Mouse (Mus musculus) right cerebral cortex, postnatal 4 days (tissue): ENCODE measurements at regions not wholly inside any gene's neighbourhood (a gene's known extent, or its start where the extent isn't known, plus 50 kb on each side); places are given as distances from the start of the nearest gene placed in this dataset.

Source experiments
- DNase-seq: peaks from one replicate; pipeline ENCODE4 v3.0.0-alpha.2; 2022

DNA sequence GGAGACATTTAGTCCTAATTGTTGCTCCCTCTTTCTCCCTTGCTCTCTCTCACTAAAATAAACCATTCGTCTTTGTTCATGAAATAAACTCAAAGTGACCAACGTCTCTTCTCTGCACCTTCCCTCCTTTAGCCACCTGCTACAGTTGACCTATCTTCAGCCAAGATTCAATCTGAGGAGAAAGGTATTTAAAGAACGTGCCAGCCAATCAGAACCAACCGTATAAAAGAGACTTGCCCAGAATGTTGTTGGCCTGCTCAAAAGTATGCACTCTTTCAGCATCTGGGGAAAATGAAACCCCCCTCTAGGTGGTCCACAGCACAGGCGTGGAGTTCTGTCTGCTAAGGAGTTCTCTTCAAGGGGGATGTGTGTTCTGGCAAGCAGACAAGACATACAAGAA is 60.0 kb upstream of the Fer start:
- no peak for DNase-seq

DNA sequence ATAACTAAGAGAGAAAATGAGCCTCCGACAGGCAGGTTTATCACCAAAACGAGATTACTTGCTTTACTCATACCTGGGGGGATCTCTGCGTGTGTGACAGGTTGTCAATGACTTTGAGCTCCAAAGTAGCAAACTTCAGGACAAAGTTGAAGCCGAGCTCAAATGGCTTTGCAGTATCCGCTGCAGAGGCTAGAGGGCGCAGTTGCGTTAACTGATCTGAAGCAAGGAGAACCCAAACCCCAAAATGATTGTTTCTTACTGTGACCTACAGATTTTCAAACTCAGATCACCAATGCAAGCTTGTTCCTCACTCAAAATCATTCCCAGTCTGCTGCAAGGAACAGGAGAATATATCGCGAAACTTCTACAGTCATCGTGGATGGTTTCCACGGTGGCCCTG is 59.3 kb upstream of the Fer start:
- peak; percentile 82 for DNase-seq

DNA sequence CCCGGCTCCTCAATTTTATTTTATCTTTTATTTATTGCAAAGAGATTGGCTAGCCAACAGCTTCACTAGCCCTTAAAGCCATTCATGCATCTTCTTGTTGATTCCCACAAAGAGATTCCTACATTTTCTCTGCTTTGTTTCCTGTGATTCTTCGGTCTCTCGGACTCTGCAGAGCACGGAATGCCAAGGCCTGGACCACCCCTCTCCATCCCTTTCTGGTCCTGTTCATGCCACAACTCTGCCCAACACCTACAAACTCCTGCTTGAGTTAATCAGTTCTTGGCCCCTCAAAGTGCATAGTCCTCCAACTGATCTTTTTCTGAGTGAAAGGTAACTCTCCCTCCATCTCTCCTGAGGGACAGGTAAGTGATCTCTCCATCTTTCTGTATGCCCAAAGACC is 58.4 kb upstream of the Fer start:
- DNase-seq = no peak

DNA sequence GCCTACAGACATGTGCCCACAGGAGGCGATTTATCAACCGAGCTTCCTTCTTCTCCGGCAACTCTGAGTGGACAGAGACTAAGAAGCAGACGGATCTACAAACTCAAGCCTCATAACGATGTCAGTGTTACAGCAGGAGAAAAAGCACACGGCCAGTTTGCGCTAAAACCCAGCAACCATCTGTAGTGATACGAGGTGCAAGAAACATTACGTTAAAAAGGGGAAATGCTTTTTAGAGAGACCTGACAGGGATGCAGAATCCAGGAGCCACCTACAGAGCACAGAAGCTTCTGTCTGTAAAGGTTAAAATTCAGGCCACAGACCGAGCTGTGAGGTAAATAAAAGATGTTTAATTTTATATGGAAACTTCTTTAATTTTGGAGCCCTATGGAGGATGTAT is 56.5 kb upstream of the Fer start:
- DNase-seq = no peak

DNA sequence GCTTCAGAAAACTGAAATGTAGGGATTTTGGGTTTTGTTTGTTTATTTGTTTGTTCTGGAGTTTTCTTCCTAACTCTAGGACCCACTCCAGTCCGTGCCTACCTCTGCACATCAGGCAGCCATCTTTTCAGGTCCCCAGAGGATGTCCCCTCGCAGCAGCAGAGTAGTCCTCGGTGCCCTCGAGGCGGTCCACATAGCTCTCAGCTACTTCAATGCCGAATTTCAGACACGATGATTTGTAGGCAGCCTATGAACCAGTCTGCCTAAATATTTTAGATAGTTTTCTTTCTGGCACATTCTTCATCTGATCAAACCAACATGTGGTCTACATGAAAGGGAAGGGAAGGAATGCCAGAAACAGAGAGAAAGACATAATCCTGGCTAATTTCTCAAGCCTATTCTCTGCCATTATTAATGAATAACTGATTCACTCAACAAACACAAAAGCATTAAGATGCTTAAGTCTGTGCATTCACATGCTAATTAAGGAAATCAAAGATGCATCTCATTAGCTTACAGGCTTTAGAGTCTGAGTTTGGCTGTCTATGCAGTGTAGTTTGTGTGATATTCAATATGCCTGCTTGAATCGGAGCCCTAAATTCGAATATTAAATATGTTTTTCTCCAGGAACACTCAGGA is 55.2 kb upstream of the Fer start:
- DNase-seq = no peak

DNA sequence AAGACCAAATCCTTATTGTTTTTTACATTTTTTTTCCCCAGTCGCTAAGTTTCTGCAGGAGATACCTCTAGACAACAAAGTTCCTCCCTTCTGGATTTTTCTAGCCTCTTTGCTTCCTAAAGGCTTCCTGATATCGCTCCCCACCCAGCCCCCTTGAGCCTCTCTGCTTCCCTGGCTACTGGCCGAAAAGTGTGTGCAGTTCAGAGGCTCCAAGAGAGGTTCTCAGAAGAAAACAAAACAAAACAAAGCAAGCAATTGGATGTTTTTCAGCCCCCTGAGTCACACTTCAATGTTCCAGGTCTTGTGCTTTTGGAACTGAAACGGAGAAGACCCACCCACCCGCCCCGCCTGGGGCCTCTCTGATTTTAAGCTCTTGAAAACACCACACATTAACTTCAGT is 54.1 kb upstream of the Fer start:
- no peak for DNase-seq

DNA sequence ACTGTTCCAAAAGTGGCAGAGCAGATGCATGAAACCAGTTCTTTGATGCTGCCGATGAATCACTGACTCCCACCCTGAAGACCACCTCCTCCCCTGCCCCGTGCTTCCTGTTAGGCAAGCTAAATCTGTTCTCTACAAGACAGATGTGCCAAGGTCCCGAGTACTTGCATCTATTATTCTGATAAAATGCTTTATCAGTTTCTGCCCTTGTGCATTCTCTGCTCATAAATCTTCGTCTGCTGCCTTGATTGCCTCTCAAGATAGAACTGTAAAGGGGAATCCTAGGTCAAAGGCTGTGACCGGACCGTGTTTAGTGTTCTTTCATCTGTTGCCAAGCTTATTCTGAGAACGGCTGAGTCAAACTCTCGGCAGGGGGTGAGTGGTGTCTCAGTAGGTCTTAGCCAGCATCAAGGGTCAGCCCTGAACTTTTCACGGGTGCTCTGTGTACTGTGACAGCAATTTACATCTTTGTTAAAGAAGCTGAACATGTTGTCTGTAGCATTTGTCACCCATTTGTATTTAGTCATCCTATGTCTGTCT is 51.5 kb upstream of the Fer start:
- no peak for DNase-seq

DNA sequence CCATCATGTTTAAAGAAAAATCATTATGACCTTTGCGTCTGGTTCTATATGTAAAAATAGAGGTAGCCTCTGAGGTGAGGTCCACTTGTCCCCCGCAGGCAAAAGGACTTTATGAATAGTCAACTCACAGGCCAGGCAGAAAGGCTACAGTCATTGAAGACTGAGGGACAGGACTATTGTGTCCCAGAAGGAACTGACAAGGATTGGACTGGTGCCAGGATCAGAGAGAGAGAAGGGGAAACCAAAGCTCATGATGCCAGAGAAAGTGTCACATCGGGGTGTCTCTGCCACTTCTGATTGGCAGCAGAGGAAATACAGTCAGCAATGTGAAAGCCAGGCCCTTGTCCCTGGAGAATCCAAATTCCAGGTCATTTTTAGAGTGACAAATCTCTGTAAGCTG is 50.3 kb upstream of the Fer start:
- no peak for DNase-seq
